Mouse (Mus musculus) MEL (cell line): ENCODE measurements at regions not wholly inside any gene's neighbourhood (a gene's known extent, or its start where the extent isn't known, plus 50 kb on each side); places are given as distances from the start of the nearest gene placed in this dataset.

ENCODE experiments used
- DNase-seq: peaks from one replicate; pipeline ENCODE4 v3.0.0; 2011; ENCODE audit warnings: low read depth, low spot score
- H3K27ac ChIP-seq: 2 replicates; pipeline ENCODE4 v1.5.1; 2012; ENCODE audit warnings: low read depth, mild to moderate bottlenecking, control low read depth, low read length, moderate library complexity; ENCODE audit not compliant: control insufficient read depth
- H3K27me3 ChIP-seq, 2 experiments: fragments of 150-350 bp in 1 of 2; sonication (generic) in 1 of 2; 2 replicates each; pipeline ENCODE4 v1.6.1; 2012; ENCODE audit warnings: low read length in 2 of 2, mild to moderate bottlenecking in 2 of 2, improper control_type of control experiment in 1 of 2, moderate library complexity in 1 of 2; ENCODE audit not compliant: insufficient read depth in 2 of 2, control insufficient read depth in 1 of 2
- H3K36me3 ChIP-seq, 2 experiments: 2 replicates each; pipeline ENCODE4 v1.6.1; 2012 to 2014; ENCODE audit warnings: low read length in 2 of 2, improper control_type of control experiment in 1 of 2, inconsistent platforms in 1 of 2, mild to moderate bottlenecking in 1 of 2; ENCODE audit not compliant: insufficient read depth in 2 of 2, control insufficient read depth in 1 of 2
- H3K4me1 ChIP-seq, 2 experiments: fragments of 150-350 bp in 1 of 2; sonication (generic) in 1 of 2; 2 replicates each; pipeline ENCODE4 v1.6.1; 2012; ENCODE audit warnings: low read length in 2 of 2, improper control_type of control experiment in 1 of 2, mild to moderate bottlenecking in 1 of 2; ENCODE audit not compliant: insufficient read depth in 2 of 2, control insufficient read depth in 1 of 2
- H3K4me3 ChIP-seq, 2 experiments: fragments of 150-350 bp in 1 of 2; sonication (generic) in 1 of 2; 2 replicates each; pipeline ENCODE4 v1.5.1; 2012; ENCODE audit warnings: low read depth in 2 of 2, low read length in 2 of 2, mild to moderate bottlenecking in 2 of 2, moderate library complexity in 2 of 2, control low read depth in 1 of 2, improper control_type of control experiment in 1 of 2; ENCODE audit not compliant: control insufficient read depth in 1 of 2, insufficient read depth in 1 of 2
- H3K79me2 ChIP-seq: 2 replicates; pipeline ENCODE4 v1.6.1; 2012; ENCODE audit warnings: mild to moderate bottlenecking, low read length, moderate library complexity; ENCODE audit not compliant: control insufficient read depth, poor library complexity, insufficient read depth
- H3K9ac ChIP-seq: 2 replicates; pipeline ENCODE4 v1.6.1; 2012; ENCODE audit warnings: low read depth, mild to moderate bottlenecking, control low read depth, low read length, moderate library complexity; ENCODE audit not compliant: control insufficient read depth, poor library complexity, severe bottlenecking
- H3K9me3 ChIP-seq: fragments of 150-350 bp; sonication (generic); replicated peaks from 2 replicates; pipeline ENCODE4 v1.6.1; 2012; ENCODE audit warnings: mild to moderate bottlenecking, low read length, improper control_type of control experiment, moderate library complexity; ENCODE audit not compliant: insufficient read depth
- CHD1 ChIP-seq: IDR thresholded peaks from 2 replicates; pipeline ENCODE4 v1.6.1; 2012; ENCODE audit warnings: low read depth, mild to moderate bottlenecking, inconsistent platforms, low read length, improper control_type of control experiment
- GABPA ChIP-seq: IDR thresholded peaks from 2 replicates; pipeline ENCODE4 v1.6.1; 2012; ENCODE audit warnings: low read depth, mild to moderate bottlenecking, inconsistent platforms, low read length, improper control_type of control experiment, moderate library complexity
- JUND ChIP-seq: IDR thresholded peaks from 2 replicates; pipeline ENCODE4 v1.6.1; 2011; ENCODE audit warnings: low read depth, mild to moderate bottlenecking, improper control_type of control experiment, low read length
- MAX ChIP-seq: IDR thresholded peaks from 2 replicates; pipeline ENCODE4 v1.6.1; 2011; ENCODE audit warnings: low read length, improper control_type of control experiment
- MYB ChIP-seq: IDR thresholded peaks from 2 replicates; pipeline ENCODE4 v1.6.1; 2011; ENCODE audit warnings: mild to moderate bottlenecking, low read depth, low read length, improper control_type of control experiment
- MYC ChIP-seq: IDR thresholded peaks from 2 replicates; pipeline ENCODE4 v1.6.1; 2011; ENCODE audit warnings: low read depth, mild to moderate bottlenecking, low read length, improper control_type of control experiment, moderate library complexity
- NELFE ChIP-seq: IDR thresholded peaks from 2 replicates; pipeline ENCODE4 v1.6.1; 2011; ENCODE audit warnings: low read depth, low read length, improper control_type of control experiment
- POLR2A ChIP-seq, 2 experiments: IDR thresholded peaks; 2 replicates each; pipeline ENCODE4 v1.6.1; 2011 to 2012; ENCODE audit warnings: low read length in 2 of 2, mild to moderate bottlenecking in 2 of 2, control low read depth in 1 of 2, improper control_type of control experiment in 1 of 2, low read depth in 1 of 2, moderate library complexity in 1 of 2; ENCODE audit not compliant: control insufficient read depth in 1 of 2, insufficient read depth in 1 of 2, poor library complexity in 1 of 2
- POLR2AphosphoS2 ChIP-seq: IDR thresholded peaks from 2 replicates; pipeline ENCODE4 v1.6.1; 2011; ENCODE audit warnings: low read length, improper control_type of control experiment
- POLR2AphosphoS5 ChIP-seq: IDR thresholded peaks from 2 replicates; pipeline ENCODE4 v1.6.1; 2012; ENCODE audit warnings: low read depth, borderline replicate concordance, mild to moderate bottlenecking, inconsistent platforms, low read length, moderate library complexity, mixed read lengths
- RAD21 ChIP-seq: IDR thresholded peaks from 2 replicates; pipeline ENCODE4 v1.6.1; 2011; ENCODE audit warnings: mild to moderate bottlenecking, low read depth, low read length, improper control_type of control experiment
- SIN3A ChIP-seq: IDR thresholded peaks from 2 replicates; pipeline ENCODE4 v1.6.1; 2012; ENCODE audit warnings: low read length, improper control_type of control experiment, inconsistent platforms
- USF2 ChIP-seq, 2 experiments: IDR thresholded peaks; 2 replicates each; pipeline ENCODE4 v1.6.1; 2011 to 2012; ENCODE audit warnings: improper control_type of control experiment in 2 of 2, low read length in 2 of 2, borderline replicate concordance in 1 of 2, inconsistent platforms in 1 of 2, low read depth in 1 of 2, mild to moderate bottlenecking in 1 of 2; ENCODE audit not compliant: insufficient read depth in 1 of 2
- ZC3H11A ChIP-seq: IDR thresholded peaks from 2 replicates; pipeline ENCODE4 v1.6.1; 2012; ENCODE audit warnings: low read depth, mild to moderate bottlenecking, inconsistent platforms, low read length, improper control_type of control experiment
- ZKSCAN1 ChIP-seq: IDR thresholded peaks from 2 replicates; pipeline ENCODE4 v1.6.1; 2012; ENCODE audit warnings: low read depth, mild to moderate bottlenecking, inconsistent platforms, low read length, improper control_type of control experiment, moderate library complexity
- ZNF384 ChIP-seq: IDR thresholded peaks from 2 replicates; pipeline ENCODE4 v1.6.1; 2012; ENCODE audit warnings: low read depth, mild to moderate bottlenecking, inconsistent platforms, low read length, improper control_type of control experiment

DNA sequence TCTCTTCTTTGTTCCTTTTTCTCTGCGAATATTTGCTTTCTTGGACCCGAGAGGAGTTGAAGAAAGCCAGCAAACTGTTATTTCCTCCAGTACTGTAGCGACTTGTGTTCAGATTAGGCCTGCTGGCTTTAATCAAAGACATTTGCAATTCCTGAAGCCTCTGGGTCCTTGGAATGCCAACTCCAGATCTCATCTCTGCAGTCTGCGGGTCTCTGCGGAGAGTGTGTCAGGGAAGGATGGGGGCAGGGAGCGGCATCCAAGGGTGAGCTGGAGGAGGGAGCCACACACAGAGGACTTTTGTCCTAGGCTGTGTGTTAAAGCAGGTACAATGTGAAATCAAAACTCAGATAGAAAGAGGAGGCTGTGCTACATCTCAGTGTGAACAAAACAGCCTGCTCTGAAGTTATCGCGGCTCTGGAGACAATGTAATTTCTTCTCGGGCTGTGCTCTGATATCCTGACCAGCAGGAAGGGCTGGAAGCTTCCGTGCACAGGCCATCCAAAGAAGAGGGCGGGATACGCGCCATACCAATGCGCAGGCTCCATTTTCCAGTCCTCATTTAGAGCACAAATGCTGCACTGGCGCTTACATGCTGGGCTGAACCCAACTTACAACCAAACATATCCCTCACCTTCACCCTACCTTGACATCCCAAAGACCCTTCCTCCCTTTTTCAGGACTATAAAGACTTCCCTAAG, 71.1 kb upstream of the Cadm1 start:
- no peak overlapping the region for H3K27ac ChIP-seq
- no peak overlapping the region for H3K9ac ChIP-seq
- H3K4me1 ChIP-seq = peaks cover 0 to 6% of the 10 kb centered on the region in 2 experiments; a peak in 2 of 4 replicates
- DNase-seq = no peak
- no peaks in the 10 kb centered on the region for H3K27me3 ChIP-seq
- H3K9me3 ChIP-seq = no peaks in the 10 kb centered on the region
- no peaks in the 10 kb centered on the region for H3K79me2 ChIP-seq
- no peak overlapping the region for H3K4me3 ChIP-seq
- TF ChIP-seq ZKSCAN1 = no peak
- TF ChIP-seq POLR2AphosphoS5 = no peak
- TF ChIP-seq, all 39 proteins: peak for 0
- peaks cover 0 to 5% of the 10 kb centered on the region in 2 experiments; a peak in 2 of 4 replicates for H3K36me3 ChIP-seq

DNA sequence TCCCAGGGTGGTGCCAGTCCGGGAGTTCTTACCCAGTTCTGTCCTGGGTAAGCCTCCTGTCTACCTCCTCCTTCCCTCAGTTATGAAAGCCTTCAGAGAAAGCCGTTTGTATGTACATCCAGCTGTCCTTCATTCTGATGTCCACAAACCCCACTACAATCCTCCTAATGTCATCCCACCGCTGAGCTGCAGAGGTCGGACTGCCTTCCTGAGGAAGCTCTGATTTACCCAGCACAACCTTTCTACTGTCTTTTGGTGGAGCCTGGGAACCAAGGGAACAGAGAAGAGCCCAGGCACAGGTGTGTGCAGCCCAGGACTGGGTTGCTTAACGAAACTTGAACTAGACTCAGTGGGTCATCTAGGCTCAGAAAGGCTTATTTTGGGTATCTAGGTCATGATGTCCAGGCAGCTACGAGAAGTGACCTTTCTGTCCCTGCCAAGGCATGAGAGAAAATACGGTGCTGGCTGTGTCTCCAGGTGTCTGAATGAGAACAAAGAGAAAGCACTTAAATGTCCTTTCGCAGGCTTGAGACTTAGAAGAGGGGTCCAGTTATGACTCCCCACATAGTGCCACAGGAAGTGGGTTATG, 70.4 kb upstream of the Cadm1 start:
- Histone ChIP-seq H3K27me3 (no peaks in the 10 kb centered on the region), H3K9ac (no peak overlapping the region), H3K9me3 (no peaks in the 10 kb centered on the region), H3K79me2 (no peaks in the 10 kb centered on the region), H3K27ac (no peak overlapping the region), H3K36me3 (peaks cover 0 to 5% of the 10 kb centered on the region in 2 experiments; a peak in 2 of 4 replicates), H3K4me3 (no peak overlapping the region), H3K4me1 (peaks cover 0 to 6% of the 10 kb centered on the region in 2 experiments; a peak in 2 of 4 replicates)
- no peak for DNase-seq
- no peak for TF ChIP-seq MYB
- no peak for TF ChIP-seq ZNF384
- no peak for TF ChIP-seq ZKSCAN1
- no peak for TF ChIP-seq SIN3A
- TF ChIP-seq MYC = no peak
- no peak for TF ChIP-seq RAD21
- TF ChIP-seq CHD1 = no peak
- TF ChIP-seq POLR2A (IDR thresholded peaks at IDR 0.05; ENCODE audit: control insufficient read depth in 1 of 2, insufficient read depth in 1 of 2, low read depth in 1 of 2, low read length in 2 of 2, poor library complexity in 1 of 2) = no peak
- no peak for TF ChIP-seq MAX
- TF ChIP-seq GABPA = no peak
- no peak for TF ChIP-seq ZC3H11A
- no peak for TF ChIP-seq POLR2AphosphoS5
- no peak for TF ChIP-seq USF2 (IDR thresholded peaks at IDR 0.05; ENCODE audit: borderline replicate concordance in 1 of 2, insufficient read depth in 1 of 2, low read depth in 1 of 2, low read length in 2 of 2)
- no peak for TF ChIP-seq JUND
- no peak for TF ChIP-seq NELFE
- TF ChIP-seq POLR2AphosphoS2 = no peak
